Mouse (Mus musculus) left cerebral cortex, adult 11 months (tissue): ENCODE measurements around the gene Smarca5.

Source experiments
- DNase-seq: peaks from one replicate; pipeline ENCODE4 v3.0.0; 2022; ENCODE audit warnings: low spot score

Gene Smarca5

GRCm38 (mm10) chr8:80739155-80739924 lies at the start of gene Smarca5:
Gene Smarca5 (minus strand): TSS chr8:80739497.
- DNase-seq = peak; percentile 90

DNA sequence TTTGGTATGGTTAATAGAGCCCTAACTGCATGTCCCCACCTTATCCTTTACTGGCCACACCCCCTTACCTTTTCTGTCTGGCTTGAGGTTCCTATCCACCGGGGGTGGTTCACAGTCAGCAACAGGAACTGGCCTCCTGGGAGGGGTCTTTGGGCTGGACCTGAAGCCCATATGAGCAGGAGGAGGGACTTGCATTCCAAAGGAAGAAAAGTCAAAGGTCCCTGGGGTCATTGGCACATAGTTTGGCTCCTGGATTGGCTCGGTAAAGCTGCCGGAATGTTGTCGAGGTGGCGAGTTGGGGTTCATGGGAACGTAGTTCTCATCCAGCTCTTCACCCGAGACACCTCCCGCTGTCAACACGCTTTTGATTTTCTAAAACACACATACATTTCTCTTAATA lies 45.3 kb upstream of the Smarca5 start:
- DNase-seq = no peak

DNA sequence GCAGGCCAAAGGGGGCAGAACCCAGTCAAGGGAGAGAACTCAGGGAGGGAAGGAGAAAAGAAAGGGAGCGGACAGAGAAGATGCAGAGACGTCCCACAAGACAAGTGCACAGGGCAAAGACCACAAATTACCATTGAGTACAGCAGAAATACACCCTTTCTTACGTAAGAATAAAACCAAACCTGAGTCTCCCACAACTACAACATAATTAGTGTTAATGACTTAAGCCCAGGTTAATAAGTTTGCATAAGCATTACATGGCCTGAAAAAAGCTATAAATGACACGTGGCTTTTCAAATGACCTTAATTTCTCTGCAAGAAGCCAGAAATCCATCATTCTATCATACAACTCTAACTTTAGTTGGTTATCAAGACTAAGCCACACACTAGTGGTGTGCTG lies 44.0 kb upstream of the Smarca5 start:
- DNase-seq = no peak

GRCm38 (mm10) chr8:80781338-80781737 lies 42.0 kb upstream of the Smarca5 start:
- DNase-seq = no peak

- no peak for DNase-seq
Measured at GRCm38 (mm10) chr8:80780271-80780670, 41.0 kb upstream of the Smarca5 start.

DNA sequence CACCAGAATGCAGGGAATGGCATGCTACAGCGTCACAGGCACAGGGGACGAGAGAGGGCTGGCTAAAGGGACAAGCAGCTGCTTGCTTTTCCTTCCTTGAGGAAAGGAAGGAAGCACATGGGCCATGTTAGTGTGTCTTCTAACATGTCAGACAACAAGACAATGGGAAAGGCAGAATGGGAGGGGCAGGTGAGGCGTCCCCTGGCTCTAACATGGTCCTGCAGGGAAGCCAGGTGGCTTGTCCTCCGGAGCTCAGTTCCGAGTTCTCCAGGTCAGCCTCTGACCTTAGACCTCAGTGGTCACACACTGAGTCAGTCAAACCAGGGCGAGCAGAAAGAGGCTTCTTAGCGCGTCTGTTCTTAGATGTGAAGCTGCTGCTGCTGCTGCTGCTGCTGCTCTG lies 37.1 kb upstream of the Smarca5 start:
- no peak for DNase-seq

GRCm38 (mm10) chr8:80772732-80773460 lies 33.6 kb upstream of the Smarca5 start:
- DNase-seq = no peak

- DNase-seq = no peak
Measured at GRCm38 (mm10) chr8:80768451-80768850, 29.2 kb upstream of the Smarca5 start.

- DNase-seq = peak; percentile 68
Measured at GRCm38 (mm10) chr8:80753017-80753715, 13.9 kb upstream of the Smarca5 start.

DNA sequence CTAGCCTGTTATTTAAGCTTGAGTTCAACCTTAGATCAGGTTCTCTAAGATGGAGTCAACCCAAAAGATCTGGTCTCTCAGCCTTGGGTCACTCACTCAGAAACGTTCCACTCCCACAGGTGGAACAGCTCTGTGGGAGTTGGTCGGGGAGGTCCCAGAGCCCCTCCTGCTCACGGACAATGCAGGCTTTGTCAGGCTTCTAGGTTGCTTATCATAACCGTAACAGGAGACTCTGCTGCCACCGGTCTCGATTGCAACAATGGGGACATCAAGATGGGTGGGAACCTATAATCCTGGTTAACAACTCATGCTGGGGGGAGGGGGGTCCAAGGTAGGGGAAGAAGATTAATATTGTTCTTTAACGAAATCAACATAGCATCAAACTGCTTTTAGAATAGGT lies 13.1 kb upstream of the Smarca5 start:
- DNase-seq = no peak

DNA sequence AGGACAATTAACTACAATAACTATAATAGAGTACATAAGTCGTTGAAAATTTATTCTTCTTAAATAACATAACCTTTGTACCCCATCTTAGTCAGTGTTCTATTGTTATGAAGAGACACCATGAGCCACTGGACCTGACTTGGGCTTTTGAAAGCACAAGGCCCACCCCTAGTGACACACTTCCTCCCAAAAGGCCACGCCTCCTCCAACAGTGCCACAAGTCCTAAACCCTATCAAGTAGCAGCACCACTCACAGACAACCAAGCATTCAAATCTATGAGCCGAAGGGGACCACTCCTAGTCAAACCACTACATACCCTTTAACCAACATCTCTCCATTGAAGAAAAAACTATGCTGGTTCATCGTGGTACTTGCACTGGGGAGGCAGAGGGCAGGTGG lies 9.8 kb upstream of the Smarca5 start:
- no peak for DNase-seq

DNA sequence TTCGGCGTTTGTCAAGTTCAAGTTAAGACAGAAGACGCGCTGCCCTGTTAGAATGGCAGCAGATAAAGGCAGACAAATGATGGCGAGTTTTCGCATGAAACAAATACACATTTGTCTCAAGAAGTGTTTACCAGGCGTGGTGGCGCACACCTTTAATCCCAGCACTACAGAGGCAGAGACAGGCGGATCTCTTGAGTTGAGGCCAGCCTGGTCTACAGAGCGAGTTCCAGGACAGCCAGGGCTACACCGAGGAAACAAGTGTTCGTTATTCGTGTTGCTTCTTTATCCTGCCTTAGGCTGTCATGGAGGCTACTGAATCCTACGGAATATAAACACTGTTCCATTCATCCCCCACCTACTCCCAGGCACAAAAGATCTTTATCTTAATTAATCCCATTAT lies 635 bp upstream of the Smarca5 start:
- DNase-seq = no peak

DNA sequence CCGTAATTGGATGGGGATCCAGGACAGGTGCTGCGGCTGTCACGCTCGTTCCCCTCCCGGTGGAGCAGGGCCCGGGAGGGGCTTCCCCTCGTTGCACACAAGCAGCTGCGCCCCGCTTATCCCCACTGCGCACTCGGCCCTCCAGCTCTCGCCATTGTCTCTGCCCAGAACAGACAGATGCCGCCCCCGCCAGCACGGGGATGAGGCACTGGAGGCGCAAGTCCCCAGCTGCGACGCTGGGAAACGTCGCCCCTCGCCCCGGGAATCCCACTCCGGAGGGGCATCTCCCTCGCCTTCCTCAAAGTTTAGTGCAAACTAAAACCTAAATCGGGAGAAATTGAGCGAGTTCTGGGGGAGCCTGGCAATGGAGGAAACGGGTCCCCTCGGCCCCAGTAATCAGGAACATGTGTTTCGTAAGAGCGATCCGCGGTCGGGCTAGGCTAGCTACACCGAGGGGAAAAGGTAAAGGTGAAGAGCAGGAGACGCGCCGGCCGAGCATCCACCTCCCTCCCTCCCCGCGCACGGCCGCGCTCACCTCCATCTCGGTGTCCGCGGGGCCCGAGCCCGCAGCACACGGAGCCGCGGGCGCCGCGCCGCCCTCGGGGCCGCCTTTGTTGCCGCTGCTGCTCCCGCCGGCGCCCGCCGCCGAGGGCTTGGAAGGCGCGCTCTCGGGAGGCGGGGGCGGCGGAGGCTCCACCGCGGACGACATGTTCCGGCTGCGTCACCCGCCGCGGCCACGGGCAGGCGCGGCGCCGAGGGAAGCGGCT lies 726 bp downstream of the Smarca5 start:
- DNase-seq = peak; percentile 39

- DNase-seq = no peak
Measured at GRCm38 (mm10) chr8:80738046-80738387, 1.3 kb downstream of the Smarca5 start.

- no peak for DNase-seq
Measured at GRCm38 (mm10) chr8:80732326-80732725, 7.0 kb downstream of the Smarca5 start.

DNA sequence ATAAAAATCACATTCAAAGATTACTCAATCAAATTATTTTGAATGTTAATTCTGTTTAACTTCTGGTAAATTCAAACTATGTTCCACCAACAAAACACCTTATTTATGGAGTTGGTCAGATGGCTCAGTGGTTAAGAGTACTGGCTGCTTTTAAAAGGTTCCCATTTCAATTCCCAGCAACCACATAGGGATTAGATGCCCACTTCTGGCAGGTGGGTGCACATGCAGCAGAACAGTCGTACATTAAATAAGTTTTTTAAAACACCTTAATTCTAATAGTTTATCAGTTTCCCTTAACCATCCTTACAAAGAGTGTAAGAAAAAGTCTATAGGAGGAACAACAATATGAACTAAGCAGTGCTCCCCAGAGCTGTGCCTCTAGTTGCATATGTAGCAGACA lies 24.8 kb downstream of the Smarca5 start:
- no peak for DNase-seq

- no peak for DNase-seq
Measured at GRCm38 (mm10) chr8:80710670-80711400, 28.5 kb downstream of the Smarca5 start.

DNA sequence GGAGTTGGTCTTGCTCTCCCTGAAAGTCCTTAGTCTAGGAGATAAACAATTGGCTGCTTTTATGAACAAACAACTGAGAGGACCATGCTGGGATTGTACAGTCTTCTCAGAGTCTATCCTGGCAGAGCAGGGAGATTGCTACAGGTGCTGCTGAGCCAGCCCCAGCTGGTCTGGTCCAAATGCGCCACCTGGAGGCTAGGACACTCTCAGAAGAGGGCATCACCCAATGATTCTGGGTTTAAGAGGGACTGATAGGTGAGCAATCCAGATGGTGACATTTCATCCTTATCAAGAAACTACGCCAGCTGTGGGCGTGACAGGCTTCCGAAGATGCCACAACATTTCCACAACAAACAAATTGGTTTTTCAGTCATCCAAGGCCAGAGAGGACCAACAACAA lies 51.2 kb downstream of the Smarca5 start:
- peak; percentile 12 for DNase-seq

DNA sequence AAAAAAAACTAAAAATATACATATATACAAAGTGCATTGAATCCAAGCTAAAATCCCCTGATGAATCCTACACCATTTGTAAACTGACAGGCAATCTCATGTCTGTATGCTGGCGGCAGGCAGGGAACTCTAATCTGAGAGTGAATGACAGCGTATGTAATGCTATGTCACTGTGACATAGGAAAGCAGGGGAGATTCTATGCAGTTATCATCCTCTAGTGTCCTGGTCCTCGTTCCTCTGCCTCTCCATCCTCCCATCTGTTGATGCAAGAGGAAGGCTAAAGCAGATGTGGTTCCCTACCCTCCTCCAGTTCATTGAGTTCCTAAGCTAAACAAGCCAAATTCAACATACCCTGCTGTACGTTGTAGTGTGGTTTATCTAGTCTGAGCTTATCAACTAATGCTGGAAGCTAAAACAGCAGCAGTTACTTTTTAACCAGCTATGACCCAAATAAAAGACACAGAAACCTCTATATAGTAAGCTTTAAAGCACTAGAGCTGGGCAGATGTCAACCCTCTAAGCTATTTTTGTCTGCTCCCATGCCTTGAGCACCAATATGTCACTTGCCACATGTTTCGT lies 55.5 kb downstream of the Smarca5 start:
- DNase-seq = no peak

DNA sequence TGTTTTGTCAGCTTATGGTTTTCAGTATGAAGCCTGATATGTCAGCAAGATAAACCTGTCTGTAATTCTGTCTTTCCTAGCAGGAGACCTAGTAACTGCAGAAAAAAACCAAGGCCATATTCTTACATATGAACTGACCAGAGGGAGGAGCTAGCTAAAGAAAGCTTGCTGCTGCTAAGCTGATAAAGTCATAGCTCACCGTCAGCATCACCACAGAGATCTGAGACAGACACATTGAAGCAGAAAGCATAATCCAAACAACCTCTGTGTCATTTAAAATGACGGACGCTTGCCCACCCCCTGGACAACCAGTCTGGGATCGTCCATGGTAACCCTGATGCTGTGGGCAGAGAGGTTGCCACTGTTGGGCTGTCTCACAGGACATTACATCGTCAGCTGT lies 56.7 kb downstream of the Smarca5 start:
- DNase-seq = no peak

GRCm38 (mm10) chr8:80669277-80669901 lies 69.9 kb downstream of the Smarca5 start:
- no peak for DNase-seq
